Mouse (Mus musculus) B cell, adult 62 days (primary cell): ENCODE results near the gene Fbxo6. TPM values are rescaled to one million over a fixed set of nuclear protein-coding genes. Genes with fewer than 3 reads are reported as not detected.

Experiments used
- total RNA-seq: library from RNA; stranded (reverse); gene quantifications from 4 replicates; pipeline ENCODE4 v1.2.4, GENCODE M21; 2023

The Fbxo6 gene
- 16.8 to 18.4 TPM (median 17.2 TPM) in 4 replicates for total RNA-seq

GRCm38 (mm10) chr4:148151267-148152168 lies at the start of gene Fbxo6:
Fbxo6 (minus strand) TSS chr4:148152140.

DNA sequence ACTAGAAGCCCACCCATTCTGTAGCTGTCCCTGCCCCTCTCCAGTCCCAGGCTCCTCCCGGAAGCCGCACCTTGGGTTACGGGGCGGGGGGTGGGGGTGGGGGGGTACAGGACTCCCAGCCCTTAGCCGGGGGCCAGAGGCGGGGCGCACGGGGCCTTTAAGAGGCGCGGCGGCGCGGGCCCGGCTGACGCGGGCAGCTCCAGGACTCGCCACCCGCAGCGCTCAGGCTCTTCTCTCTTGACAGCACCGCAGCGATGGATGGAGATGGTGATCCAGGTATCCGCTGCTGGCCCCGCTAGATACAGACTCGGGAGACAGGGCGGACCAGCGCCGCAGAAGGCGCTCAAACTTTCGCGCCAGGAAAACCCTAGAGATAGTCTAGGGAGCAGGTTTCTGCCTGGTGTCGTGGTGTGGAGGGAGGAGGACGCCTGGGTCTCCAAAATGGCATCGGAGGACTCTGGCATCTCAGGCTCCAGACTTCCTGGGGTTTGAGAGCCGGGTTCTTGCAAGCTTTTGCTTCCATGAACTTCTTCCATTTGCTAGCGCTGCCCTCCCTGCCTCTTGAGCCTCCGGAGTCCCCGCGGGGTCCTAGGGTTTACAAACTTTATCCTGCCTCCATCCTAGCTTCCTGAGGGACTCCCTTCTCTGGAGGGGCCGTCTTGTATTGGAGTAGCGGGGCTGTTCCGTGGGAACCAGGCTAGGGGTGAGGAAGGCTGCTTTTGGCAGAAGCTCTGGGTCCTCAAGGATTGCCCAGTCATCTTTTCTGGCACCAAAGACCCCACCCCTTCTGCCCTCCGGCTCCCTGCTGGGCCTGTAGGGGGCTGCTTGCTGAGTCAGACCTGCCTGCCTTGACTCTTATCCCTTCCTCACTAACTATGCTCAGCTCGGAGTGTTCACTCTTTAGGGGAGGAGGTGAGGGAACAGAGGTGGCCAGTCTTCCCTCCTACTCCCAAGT lies 8.8 kb upstream of the Fbxo6 start, which contains the start of the genes Fbxo44 and Fbxo2:
Gene Fbxo44, minus strand, starts transcription at position 47 of the 955 bp plus-strand sequence.
Gene Fbxo2, plus strand, starts transcription at position 186 of the 955 bp plus-strand sequence.

GRCm38 (mm10) chr4:148130561-148131413 lies 21.2 kb downstream of the Fbxo6 start, which contains the start of gene Draxin:
Draxin (minus strand) TSS chr4:148130698.

DNA sequence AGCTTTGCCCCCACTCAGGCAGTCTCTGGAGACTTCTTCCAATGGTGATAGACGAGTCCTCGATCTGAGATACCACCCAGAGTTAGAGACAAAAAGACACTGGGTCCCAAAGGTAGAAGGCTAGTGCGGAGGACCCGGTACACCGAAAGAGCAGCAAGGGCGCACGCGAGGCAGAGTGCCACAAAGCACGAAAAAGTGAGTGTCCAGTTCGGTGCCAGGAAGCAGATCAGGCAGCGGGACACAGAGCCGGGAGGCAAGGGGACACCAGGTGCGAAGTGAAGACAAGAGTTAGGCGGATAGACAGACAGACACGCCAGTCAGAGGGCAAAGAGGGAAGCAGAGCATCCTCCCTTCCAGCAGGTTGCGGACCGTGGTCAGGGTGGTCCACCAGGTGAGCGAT lies 21.8 kb downstream of the Fbxo6 start, which contains the start of gene Mad2l2:
Gene Mad2l2, plus strand, starts transcription at position 252 of the 400 bp plus-strand sequence.

Other genes with a start within 250 kb of the Fbxo6 start
- 46.8 to 60.2 TPM (median 49.2 TPM) in 4 replicates for gene Mfn2, start 247.4 kb downstream of the Fbxo6 start, total RNA-seq
- gene Plod1, start 215.4 kb downstream of the Fbxo6 start, total RNA-seq = 3.3 to 6.2 TPM (median 5.4 TPM) in 4 replicates
- 62.2 to 65.8 TPM (median 64.3 TPM) in 4 replicates for gene 2510039O18Rik, start 211.2 kb downstream of the Fbxo6 start, total RNA-seq
- gene Nppb, start 166.4 kb downstream of the Fbxo6 start, total RNA-seq = not detected in 4 replicates
- not detected in 4 replicates for gene Nppa, start 151.4 kb downstream of the Fbxo6 start, total RNA-seq
- 40.9 to 48.8 TPM (median 45.8 TPM) in 4 replicates for gene Clcn6, start 113.3 kb downstream of the Fbxo6 start, total RNA-seq
- 14.3 to 18.7 TPM (median 16.4 TPM) in 4 replicates for gene Mthfr, start 113.1 kb downstream of the Fbxo6 start, total RNA-seq
- gene Agtrap, start 64.1 kb downstream of the Fbxo6 start, total RNA-seq = 9.0 to 14.2 TPM (median 11.7 TPM) in 4 replicates
- gene Mad2l2, start 21.8 kb downstream of the Fbxo6 start, total RNA-seq = 19.9 to 26.5 TPM (median 24.1 TPM) in 4 replicates
- 0.12 TPM in 1 of 4 replicates, not detected in the others for gene Draxin, start 21.4 kb downstream of the Fbxo6 start, total RNA-seq
- 7.8 to 9.7 TPM (median 8.5 TPM) in 4 replicates for gene Fbxo44, start 8.3 kb upstream of the Fbxo6 start, total RNA-seq
- gene Fbxo2, start 8.5 kb upstream of the Fbxo6 start, total RNA-seq = not detected in 4 replicates
- not detected in 4 replicates for gene Disp3, start 135.8 kb upstream of the Fbxo6 start, total RNA-seq